Mouse (Mus musculus) heart, embryonic 16.5 days (tissue): ENCODE results near the gene Msh4. TPM values are rescaled to one million over a fixed set of nuclear protein-coding genes. Genes with fewer than 3 reads are reported as not detected.

Experiments
- ATAC-seq: fragments of 200-750 bp; cut with Nextera tagmentation; replicated peaks from 2 replicates; pipeline ENCODE4 v1.8.0; 2017; ENCODE audit warnings: moderate number of reproducible peaks; ENCODE audit not compliant: insufficient read depth, low FRiP score; ENCODE audit errors: extremely low read depth
- H3K27ac ChIP-seq: fragments of 300-500 bp; sonication (generic); 2 replicates; pipeline ENCODE4 v1.5.1; 2014; ENCODE audit warnings: mild to moderate bottlenecking, low read length, control low read depth, moderate library complexity
- H3K27me3 ChIP-seq: fragments of 300-500 bp; sonication (generic); 2 replicates; pipeline ENCODE4 v1.6.1; 2014; ENCODE audit warnings: low read length, mixed read lengths; ENCODE audit not compliant: control insufficient read depth, insufficient read depth
- H3K36me3 ChIP-seq: fragments of 300-500 bp; sonication (generic); 2 replicates; pipeline ENCODE4 v1.6.1; 2014; ENCODE audit not compliant: control insufficient read depth, insufficient read depth
- H3K4me1 ChIP-seq: fragments of 300-500 bp; sonication (generic); 2 replicates; pipeline ENCODE4 v1.6.1; 2014; ENCODE audit warnings: low read length, mixed read lengths; ENCODE audit not compliant: control insufficient read depth, insufficient read depth
- H3K4me2 ChIP-seq: fragments of 300-500 bp; sonication (generic); 2 replicates; pipeline ENCODE4 v1.6.1; 2014; ENCODE audit warnings: low read depth, mild to moderate bottlenecking, control low read depth, low read length
- H3K4me3 ChIP-seq: fragments of 300-500 bp; sonication (generic); 2 replicates; pipeline ENCODE4 v1.5.1; 2014; ENCODE audit warnings: mild to moderate bottlenecking, control low read depth, low read length
- H3K9ac ChIP-seq: fragments of 300-500 bp; sonication (generic); 2 replicates; pipeline ENCODE4 v1.6.1; 2014; ENCODE audit warnings: low read length, control low read depth
- H3K9me3 ChIP-seq: fragments of 300-500 bp; sonication (generic); replicated peaks from 2 replicates; pipeline ENCODE4 v1.6.1; 2016; ENCODE audit warnings: low read length; ENCODE audit not compliant: control insufficient read depth
- WGBS: fragments of 180-500 bp; shearing (Covaris S2); extraction: QIAGEN DNeasy Blood & Tissue Kit; methylation state at CpG from one replicate; pipeline ENCODE4 v1.1.7; 2014; 5-methylcytosine and 5-hydroxymethylcytosine counted together
- polyA plus RNA-seq: library from polyadenylated mRNA; unstranded; fragments of >200 nt; fragmentation: Nextera tagmentation; extraction: Ambion mirVana; gene quantifications from 2 replicates; pipeline ENCODE4 v1.2.1, GENCODE M21; 2015

The Msh4 gene
- polyA plus RNA-seq, 1 experiment from 2014 or later: 0.12 TPM

DNA sequence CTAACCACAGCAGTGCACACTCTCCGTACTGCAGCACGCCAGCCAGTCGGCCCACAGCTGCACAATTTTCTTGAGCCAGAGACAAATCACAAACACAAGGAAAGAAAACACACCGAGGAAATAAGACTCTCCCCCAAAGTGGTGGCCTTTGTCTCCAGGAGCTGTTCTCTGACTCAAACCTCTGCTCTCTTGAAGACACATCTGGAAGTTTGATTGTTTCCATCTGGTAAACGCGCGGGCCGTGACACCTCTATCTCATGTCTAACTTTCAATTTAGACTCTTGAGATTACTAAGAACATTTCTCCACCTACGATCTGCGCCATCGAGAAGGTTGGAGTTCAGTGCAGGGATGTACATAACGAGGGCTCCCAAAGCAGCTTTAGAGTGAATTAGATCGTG, 97.5 kb downstream of the Msh4 start:
- Histone ChIP-seq H3K27ac (no peak overlapping the region), H3K9ac (no peak overlapping the region), H3K27me3 (no peaks in the 10 kb centered on the region), H3K36me3 (no peaks in the 10 kb centered on the region), H3K4me1 (peaks cover 4% of the 10 kb centered on the region; the same call in 1 of the 2 replicates), H3K4me3 (no peak overlapping the region), H3K9me3 (no peaks in the 10 kb centered on the region), H3K4me2 (no peak overlapping the region)
- no peak for ATAC-seq
- 69% methylated on average over 13 of the region's 13 CpGs for WGBS

DNA sequence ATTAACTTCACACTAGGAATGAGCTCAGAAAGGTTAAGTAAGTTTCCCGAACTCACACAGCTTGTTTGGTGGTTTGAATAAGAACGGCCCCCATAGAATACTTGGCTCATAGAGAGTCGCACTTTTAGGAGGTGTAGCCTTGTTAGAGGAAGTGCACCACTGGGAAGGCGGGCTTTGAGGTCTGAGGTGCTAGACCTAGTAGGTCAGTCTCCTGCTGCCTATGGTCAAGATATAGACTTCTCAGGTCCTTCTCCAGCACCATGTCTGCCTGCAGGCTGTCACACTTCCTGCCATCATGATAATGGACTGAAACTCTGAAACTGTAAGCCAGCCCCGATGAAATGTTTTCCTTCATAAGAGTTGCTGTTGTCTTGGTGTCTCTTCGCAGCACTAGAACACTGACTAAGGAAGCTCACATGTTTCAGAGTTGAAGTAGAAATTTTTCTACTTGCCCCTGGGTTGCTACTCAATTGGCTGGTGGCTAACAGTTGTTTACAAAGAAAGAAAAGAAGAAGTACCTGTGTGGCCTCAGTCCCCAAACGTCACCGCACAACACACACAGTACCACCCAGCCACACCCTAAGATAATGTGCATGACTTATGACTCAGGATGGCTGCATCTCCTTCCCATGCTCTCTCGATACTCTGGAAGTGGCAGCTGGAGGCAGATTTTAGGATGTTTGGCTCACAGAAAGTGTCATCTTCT, 98.3 kb downstream of the Msh4 start:
- WGBS: 81% methylated on average over 9 of the region's 9 CpGs
- no peaks in the 10 kb centered on the region for H3K36me3 ChIP-seq
- no peak overlapping the region for H3K4me2 ChIP-seq
- no peak for ATAC-seq
- no peak overlapping the region for H3K4me3 ChIP-seq
- H3K9ac ChIP-seq: no peak overlapping the region
- no peaks in the 10 kb centered on the region for H3K9me3 ChIP-seq
- H3K27ac ChIP-seq: no peak overlapping the region
- no peaks in the 10 kb centered on the region for H3K27me3 ChIP-seq
- peaks cover 4% of the 10 kb centered on the region; the same call in 1 of the 2 replicates for H3K4me1 ChIP-seq

Other genes starting within 250 kb of the Msh4 start
- 20.1 and 20.8 TPM in 2 replicates for gene St6galnac3, start 181.0 kb downstream of the Msh4 start, polyA plus RNA-seq
- 0.14 and 0.15 TPM in 2 replicates for gene Asb17, start 61.9 kb downstream of the Msh4 start, polyA plus RNA-seq
- gene Rabggtb, start 6.9 kb upstream of the Msh4 start, polyA plus RNA-seq: 56.9 and 64.3 TPM in 2 replicates
- gene Acadm, start 38.5 kb upstream of the Msh4 start, polyA plus RNA-seq: 335 and 384 TPM in 2 replicates
- 0.40 and 0.56 TPM in 2 replicates for gene Slc44a5, start 67.3 kb upstream of the Msh4 start, polyA plus RNA-seq